Mouse (Mus musculus) limb, embryonic 14.5 days (tissue): ENCODE results near the gene Pias4. TPM values are rescaled to one million over a fixed set of nuclear protein-coding genes. Genes with fewer than 3 reads are reported as not detected.
"Not testable (repeated sequence)": the region's sequence is repeated elsewhere in the genome, so short reads cannot be mapped to it uniquely, and the experiment has no call there.

Source experiments
- ATAC-seq: fragments of 200-750 bp; cut with Nextera tagmentation; 2 replicates; pipeline ENCODE4 v1.8.0; 2017; ENCODE audit warnings: low read depth, moderate number of reproducible peaks, moderate TSS enrichment; ENCODE audit not compliant: low FRiP score
- DNase-seq: peaks from one replicate; pipeline ENCODE4 v3.0.0-alpha.2; 2015; ENCODE audit warnings: low spot score
- H3K27ac ChIP-seq: fragments of 300-500 bp; sonication (generic); replicated peaks from 2 replicates; pipeline ENCODE4 v1.5.1; 2014; ENCODE audit warnings: low read depth, mild to moderate bottlenecking, low read length, moderate library complexity, mixed read lengths
- H3K27me3 ChIP-seq: fragments of 300-500 bp; sonication (generic); 2 replicates; pipeline ENCODE4 v1.6.1; 2014; ENCODE audit warnings: low read length, mixed read lengths; ENCODE audit not compliant: control insufficient read depth, insufficient read depth
- H3K36me3 ChIP-seq: fragments of 300-500 bp; sonication (generic); 2 replicates; pipeline ENCODE4 v1.6.1; 2014; ENCODE audit warnings: mild to moderate bottlenecking, low read length, moderate library complexity, mixed read lengths; ENCODE audit not compliant: control insufficient read depth, insufficient read depth
- H3K4me1 ChIP-seq: fragments of 300-500 bp; sonication (generic); 2 replicates; pipeline ENCODE4 v1.6.1; 2014; ENCODE audit warnings: antibody characterized with exemption, low read length, mixed read lengths; ENCODE audit not compliant: control insufficient read depth, insufficient read depth
- H3K4me2 ChIP-seq: fragments of 300-500 bp; sonication (generic); replicated peaks from 2 replicates; pipeline ENCODE4 v1.6.1; 2014; ENCODE audit warnings: low read depth, mild to moderate bottlenecking, low read length, moderate library complexity; ENCODE audit not compliant: severe bottlenecking
- H3K4me3 ChIP-seq: fragments of 300-500 bp; sonication (generic); replicated peaks from 2 replicates; pipeline ENCODE4 v1.5.1; 2014; ENCODE audit warnings: low read length
- H3K9ac ChIP-seq: fragments of 300-500 bp; sonication (generic); 2 replicates; pipeline ENCODE4 v1.6.1; 2014; ENCODE audit warnings: mild to moderate bottlenecking, low read depth, low read length, moderate library complexity; ENCODE audit not compliant: severe bottlenecking
- H3K9me3 ChIP-seq: fragments of 300-500 bp; sonication (generic); 2 replicates; pipeline ENCODE4 v1.6.1; 2016; ENCODE audit warnings: low read length; ENCODE audit not compliant: control insufficient read depth
- POLR2A ChIP-seq: fragments of 200-500 bp; IDR thresholded peaks from 2 replicates; pipeline ENCODE4 v1.8.0; 2012; ENCODE audit warnings: inconsistent platforms, mild to moderate bottlenecking, moderate library complexity, borderline replicate concordance; ENCODE audit not compliant: insufficient read depth, insufficient read length; ENCODE audit errors: extremely low read depth
- WGBS: fragments of 180-500 bp; shearing (Covaris S2); extraction: QIAGEN DNeasy Blood & Tissue Kit; methylation state at CpG from one replicate; pipeline ENCODE4 v1.1.7; 2014; 5-methylcytosine and 5-hydroxymethylcytosine counted together
- polyA plus RNA-seq, 2 experiments: library from polyadenylated mRNA; depleted of rRNA in 1 of 2; stranded (reverse) in 1 of 2; unstranded in 1 of 2; fragments of >200 nt; fragmentation: Nextera tagmentation in 1 of 2; extraction: Ambion mirVana in 1 of 2; gene quantifications; 2 replicates each; pipeline versions ENCODE4 v1.2.1 to v1.2.3; 2012 to 2014

The Pias4 gene
- polyA plus RNA-seq, 2 experiments, result 35.1 to 40.4 TPM

GRCm38 (mm10) chr10:81177958-81178712 lies 10.4 kb upstream of the Pias4 start:
- 60% methylated on average over 14 of the region's 14 CpGs for WGBS

GRCm38 (mm10) chr10:81177491-81177925 lies 9.8 kb upstream of the Pias4 start:
- TF ChIP-seq POLR2A, result no peak
- H3K4me2 ChIP-seq, result peak overlapping the region; percentile 97
- H3K4me1 ChIP-seq, result peaks cover 33% of the 10 kb centered on the region
- no peaks in the 10 kb centered on the region for H3K27me3 ChIP-seq
- H3K4me3 ChIP-seq, result peak overlapping the region; percentile 98
- DNase-seq, result no peak
- H3K9ac ChIP-seq, result peak overlapping the region; percentile 99
- 18% methylated on average over 16 of the region's 16 CpGs for WGBS
- H3K9me3 ChIP-seq, result no peaks in the 10 kb centered on the region
- H3K27ac ChIP-seq, result peak overlapping the region; percentile 91; the same call in 1 of the 2 replicates
- ATAC-seq, result no peak
- H3K36me3 ChIP-seq, result peaks cover 55% of the 10 kb centered on the region

More at GRCm38 (mm10) chr10:81177958-81178712, 10.4 kb upstream of the Pias4 start:
- Histone ChIP-seq H3K4me3 (peak overlapping the region; percentile 98), H3K27me3 (no peaks in the 10 kb centered on the region), H3K36me3 (peaks cover 55% of the 10 kb centered on the region), H3K27ac (0 out of 2 replicates have a peak overlapping the region, but pooled peaks have one; percentile 91), H3K9ac (peak overlapping the region; percentile 99), H3K4me1 (peaks cover 30% of the 10 kb centered on the region), H3K9me3 (no peaks in the 10 kb centered on the region), H3K4me2 (peak overlapping the region; percentile 97)
- DNase-seq (no peak), ATAC-seq (no peak)
- TF ChIP-seq POLR2A, result no peak

GRCm38 (mm10) chr10:81176466-81177271 lies 8.9 kb upstream of the Pias4 start, which contains the start of gene Eef2:
Eef2 (plus strand) TSS chr10:81176631.
- peak within 1 kb of the TSS; percentile 97 for H3K4me2 ChIP-seq
- under 1% methylated on average over 60 of the region's 77 CpGs for WGBS
- H3K9ac ChIP-seq, result peak within 1 kb of the TSS; percentile 99
- peaks cover 47% of the 10 kb centered on the region for H3K36me3 ChIP-seq
- no peaks in the 10 kb centered on the region for H3K27me3 ChIP-seq
- H3K4me1 ChIP-seq, result peaks cover 33% of the 10 kb centered on the region
- H3K27ac ChIP-seq, result peak within 1 kb of the TSS; percentile 91
- DNase-seq (peak; percentile 97), ATAC-seq (peak; percentile 88)
- H3K4me3 ChIP-seq, result peak within 1 kb of the TSS; percentile 98
- H3K9me3 ChIP-seq, result no peaks in the 10 kb centered on the region
- peak; percentile 98 for TF ChIP-seq POLR2A

- no peaks in the 10 kb centered on the region for H3K9me3 ChIP-seq
- WGBS, result 3% methylated on average over 13 of the region's 13 CpGs
- H3K27ac ChIP-seq, result peak overlapping the region; percentile 84
- peak; percentile 30 for ATAC-seq
- no peaks in the 10 kb centered on the region for H3K27me3 ChIP-seq
- no peak overlapping the region for H3K9ac ChIP-seq
- no peak for TF ChIP-seq POLR2A
- peak overlapping the region; percentile 97 for H3K4me2 ChIP-seq
- no peak for DNase-seq
- peaks cover 33% of the 10 kb centered on the region for H3K4me1 ChIP-seq
- peak overlapping the region; percentile 98 for H3K4me3 ChIP-seq
- peaks cover 40% of the 10 kb centered on the region for H3K36me3 ChIP-seq
These were observed 8.3 kb upstream of the Pias4 start for GRCm38 (mm10) chr10:81175936-81176465.

DNA sequence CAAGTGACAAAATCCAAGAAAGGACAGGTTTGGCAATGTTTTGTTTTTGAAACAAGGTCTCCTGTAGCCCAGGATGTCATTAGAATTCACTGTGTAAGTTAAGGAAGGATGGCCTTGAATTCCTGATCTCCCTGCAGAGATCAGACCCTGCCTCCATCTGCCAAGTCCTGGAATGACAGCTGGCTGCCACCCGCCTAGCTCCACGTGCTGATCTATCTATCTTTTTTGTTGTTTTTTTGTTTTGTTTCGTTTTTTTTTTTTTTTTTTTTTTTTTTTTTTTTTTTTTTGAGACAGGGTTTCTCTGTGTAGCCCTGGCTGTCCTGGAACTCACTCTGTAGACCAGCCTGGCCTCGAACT lies 7.6 kb upstream of the Pias4 start:
- DNase-seq, result not testable (repeated sequence)
- peaks cover 33% of the 10 kb centered on the region for H3K4me1 ChIP-seq

More for the DNA sequence above, 7.6 kb upstream of the Pias4 start:
- H3K9me3 ChIP-seq, H3K27me3 ChIP-seq, H3K9ac ChIP-seq, ATAC-seq: not testable (repeated sequence)
- 6% methylated on average over 4 of the region's 4 CpGs for WGBS
- Histone ChIP-seq H3K4me2 (peak overlapping the region; percentile 97), H3K27ac (peak overlapping the region; percentile 84), H3K4me3 (peak overlapping the region; percentile 37; the same call in 1 of the 2 replicates), H3K36me3 (peaks cover 33% of the 10 kb centered on the region)
